In the genomic region with DNA sequence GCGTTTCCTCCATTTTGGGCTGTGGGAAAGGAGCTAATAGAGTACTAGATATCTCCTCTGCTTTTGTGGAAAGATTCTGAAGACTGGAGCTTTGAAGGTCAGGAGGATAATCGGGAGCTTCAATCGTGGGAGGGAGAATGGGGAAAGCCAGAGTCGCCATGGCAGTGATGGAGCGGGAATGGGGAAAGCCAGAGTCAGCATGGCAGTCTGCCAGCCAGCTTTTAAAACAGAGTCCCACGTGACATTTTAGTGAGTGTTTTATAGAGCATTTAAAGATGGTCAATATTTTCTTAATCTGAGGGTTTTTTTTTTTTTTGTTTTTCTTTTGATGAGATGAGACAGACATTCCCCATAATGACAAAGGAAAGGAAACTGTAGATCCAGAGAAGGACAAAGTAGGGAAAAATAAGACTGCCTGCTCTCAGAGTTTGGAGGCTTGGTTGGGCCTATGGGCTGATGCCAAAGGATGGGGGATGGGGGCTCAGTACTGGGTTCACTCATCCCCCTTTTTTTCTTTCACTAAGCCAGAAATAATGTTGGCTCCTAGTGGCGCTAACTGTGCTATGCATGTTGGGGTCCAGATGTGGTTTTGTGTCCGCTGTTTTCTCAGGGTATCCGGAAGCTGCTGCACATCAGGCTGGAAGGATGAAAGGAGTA, we compare ENCODE assay signal across 23 mouse cellular contexts.
DNase-seq lines count a peak whose midpoint lies in the region; ATAC-seq lines count a peak whose summit lies in the region.
"Had no signal": no experiment of that assay in that cellular context is flagged by ENCODE, and none has a peak within 500 bp of the region (broad histone marks: within the 10 kb centered on the region; RNA-seq: fewer than 3 reads in every experiment).

No protein-coding gene starts in this region.

- no peak overlapping the region for H3K4me2 ChIP-seq in heart, embryonic 12.5 days
- no peak overlapping the region for H3K4me2 ChIP-seq in limb, embryonic 13.5 days (replicated peaks)
- no peak overlapping the region for H3K4me2 ChIP-seq in lung, embryonic 16.5 days (ENCODE audit: low read depth, low read length)
- H3K4me2 ChIP-seq: embryonic facial prominence, embryonic 13.5 days; forebrain, embryonic 12.5 days; forebrain, embryonic 15.5 days; hindbrain, embryonic 12.5 days; hindbrain, embryonic 15.5 days had no signal

- H3K4me1 ChIP-seq in heart, embryonic 12.5 days (replicated peaks), result no peaks in the 10 kb centered on the region
- no peaks in the 10 kb centered on the region for H3K4me1 ChIP-seq in limb, embryonic 13.5 days
- H3K4me1 ChIP-seq in limb, embryonic 10.5 days, result no peaks in the 10 kb centered on the region
- H3K4me1 ChIP-seq in lung, embryonic 16.5 days (replicated peaks; ENCODE audit: control insufficient read depth, insufficient read depth, low read length), result no peaks in the 10 kb centered on the region
- H3K4me1 ChIP-seq: embryonic facial prominence, embryonic 10.5 days; embryonic facial prominence, embryonic 13.5 days; forebrain, embryonic 12.5 days; forebrain, embryonic 15.5 days; heart, embryonic 10.5 days; hindbrain, embryonic 12.5 days; hindbrain, embryonic 15.5 days had no signal

- WGBS in heart, embryonic 12.5 days, result 81% methylated on average over 9 of the region's 9 CpGs
- WGBS in limb, embryonic 13.5 days, result 67% methylated on average over 9 of the region's 9 CpGs
- WGBS in limb, embryonic 10.5 days, result 96% methylated on average over 9 of the region's 9 CpGs
- WGBS in lung, embryonic 16.5 days, result 71% methylated on average over 9 of the region's 9 CpGs

- 0 out of 2 replicates have a peak, but pooled peaks have one; percentile 39 for ATAC-seq in heart, embryonic 12.5 days (ENCODE audit: insufficient number of reproducible peaks, low FRiP score)
- peak; percentile 85 for ATAC-seq in limb, embryonic 13.5 days (ENCODE audit: low FRiP score, low read depth)
- peak; percentile 52 for ATAC-seq in lung, embryonic 16.5 days (ENCODE audit: low read depth)
- ATAC-seq: CD4-positive, CD25-positive, alpha-beta regulatory T cell, adult 4 months; forebrain, embryonic 15.5 days had no signal

- DNase-seq in heart, adult 18-20 months, result no peak
- no peak for DNase-seq in limb, embryonic 10.5 days (ENCODE audit: low spot score)
- DNase-seq in lung, postnatal 25 days (ENCODE audit: low spot score), result no peak
- peak; percentile 0 for DNase-seq in A20 (ENCODE audit: low read depth, low spot score)
- DNase-seq in embryo, embryonic 9.5 days (ENCODE audit: extremely low spot score), result no peak
- DNase-seq: adrenal gland, adult 2 months; adrenal gland, postnatal 14 days; cerebellum, adult 11 months; cerebellum, adult 2 months; gastrocnemius, postnatal 25 days; heart, adult 2 months had no signal

- H3K27me3 ChIP-seq in heart, embryonic 12.5 days (replicated peaks), result no peaks in the 10 kb centered on the region
- no peaks in the 10 kb centered on the region for H3K27me3 ChIP-seq in limb, embryonic 13.5 days
- no peaks in the 10 kb centered on the region for H3K27me3 ChIP-seq in limb, embryonic 10.5 days (ENCODE audit: low read depth, poor library complexity, severe bottlenecking)
- H3K27me3 ChIP-seq in lung, embryonic 16.5 days (ENCODE audit: control insufficient read depth, insufficient read depth, low read depth, low read length), result no peaks in the 10 kb centered on the region
- H3K27me3 ChIP-seq: embryonic facial prominence, embryonic 13.5 days; forebrain, embryonic 12.5 days; forebrain, embryonic 15.5 days; hindbrain, embryonic 12.5 days; hindbrain, embryonic 15.5 days had no signal

- H3K9ac ChIP-seq in heart, embryonic 12.5 days, result no peak overlapping the region
- H3K9ac ChIP-seq in limb, embryonic 13.5 days, result no peak overlapping the region
- no peak overlapping the region for H3K9ac ChIP-seq in lung, embryonic 16.5 days (ENCODE audit: low read length)
- H3K9ac ChIP-seq: embryonic facial prominence, embryonic 13.5 days; forebrain, embryonic 12.5 days; forebrain, embryonic 15.5 days; hindbrain, embryonic 12.5 days; hindbrain, embryonic 15.5 days had no signal

- no peaks in the 10 kb centered on the region for H3K9me3 ChIP-seq in heart, embryonic 12.5 days (replicated peaks)
- 0 out of 2 replicates have a peak, but pooled peaks cover 5% of the 10 kb centered on the region for H3K9me3 ChIP-seq in limb, embryonic 13.5 days
- H3K9me3 ChIP-seq in limb, embryonic 10.5 days (replicated peaks), result no peaks in the 10 kb centered on the region
- no peaks in the 10 kb centered on the region for H3K9me3 ChIP-seq in lung, embryonic 16.5 days (ENCODE audit: control insufficient read depth, low read length)
- H3K9me3 ChIP-seq: embryonic facial prominence, embryonic 10.5 days; embryonic facial prominence, embryonic 13.5 days; forebrain, embryonic 12.5 days; forebrain, embryonic 15.5 days; heart, embryonic 10.5 days; hindbrain, embryonic 12.5 days; hindbrain, embryonic 15.5 days had no signal

- no peak overlapping the region for H3K4me3 ChIP-seq in heart, embryonic 12.5 days
- H3K4me3 ChIP-seq in limb, embryonic 13.5 days, result no peak overlapping the region
- no peak overlapping the region for H3K4me3 ChIP-seq in limb, embryonic 10.5 days
- no peak overlapping the region for H3K4me3 ChIP-seq in lung, embryonic 16.5 days (ENCODE audit: low read length)
- H3K4me3 ChIP-seq: embryonic facial prominence, embryonic 10.5 days; embryonic facial prominence, embryonic 13.5 days; erythroblast, embryonic 14.5 days; forebrain, embryonic 12.5 days; forebrain, embryonic 15.5 days; heart, adult 2 months; heart, embryonic 10.5 days; hindbrain, embryonic 12.5 days; hindbrain, embryonic 15.5 days had no signal

- H3K27ac ChIP-seq in heart, embryonic 12.5 days (ENCODE audit: poor library complexity, severe bottlenecking), result no peak overlapping the region
- no peak overlapping the region for H3K27ac ChIP-seq in limb, embryonic 13.5 days
- no peak overlapping the region for H3K27ac ChIP-seq in limb, embryonic 10.5 days
- no peak overlapping the region for H3K27ac ChIP-seq in lung, embryonic 16.5 days (ENCODE audit: low read length)
- H3K27ac ChIP-seq: embryonic facial prominence, embryonic 10.5 days; embryonic facial prominence, embryonic 13.5 days; forebrain, embryonic 12.5 days; forebrain, embryonic 15.5 days; heart, adult 2 months; heart, embryonic 10.5 days; hindbrain, embryonic 12.5 days; hindbrain, embryonic 15.5 days had no signal

- H3K36me3 ChIP-seq in heart, embryonic 12.5 days, result no peaks in the 10 kb centered on the region
- H3K36me3 ChIP-seq in limb, embryonic 13.5 days, result no peaks in the 10 kb centered on the region
- no peaks in the 10 kb centered on the region for H3K36me3 ChIP-seq in limb, embryonic 10.5 days
- no peaks in the 10 kb centered on the region for H3K36me3 ChIP-seq in lung, embryonic 16.5 days (ENCODE audit: control insufficient read depth, insufficient read depth, low read length)
- H3K36me3 ChIP-seq: embryonic facial prominence, embryonic 10.5 days; embryonic facial prominence, embryonic 13.5 days; forebrain, embryonic 12.5 days; forebrain, embryonic 15.5 days; heart, embryonic 10.5 days; hindbrain, embryonic 12.5 days; hindbrain, embryonic 15.5 days had no signal
